Mouse (Mus musculus) kidney, embryonic 14.5 days (tissue): ENCODE data around the gene Hist2h2aa2. TPM values are rescaled to one million over a fixed set of nuclear protein-coding genes. Genes with fewer than 3 reads are reported as not detected.

ENCODE experiments used
- ATAC-seq: fragments of 200-750 bp; cut with Nextera tagmentation; 2 replicates; pipeline ENCODE4 v1.8.0; 2017; ENCODE audit warnings: moderate number of reproducible peaks, mild to moderate bottlenecking, moderate TSS enrichment, moderate library complexity; ENCODE audit not compliant: low FRiP score, low TSS enrichment
- H3K27ac ChIP-seq: fragments of 300-500 bp; sonication (generic); 2 replicates; pipeline ENCODE4 v1.5.1; 2014; ENCODE audit warnings: low read depth, mild to moderate bottlenecking, low read length, moderate library complexity, mixed read lengths
- H3K27me3 ChIP-seq: fragments of 300-500 bp; sonication (generic); 2 replicates; pipeline ENCODE4 v1.6.1; 2014; ENCODE audit warnings: mild to moderate bottlenecking, low read length; ENCODE audit not compliant: control insufficient read depth, insufficient read depth
- H3K36me3 ChIP-seq: fragments of 300-500 bp; sonication (generic); 2 replicates; pipeline ENCODE4 v1.6.1; 2014; ENCODE audit warnings: low read length, mixed read lengths; ENCODE audit not compliant: control insufficient read depth, insufficient read depth
- H3K4me1 ChIP-seq: fragments of 300-500 bp; sonication (generic); 2 replicates; pipeline ENCODE4 v1.6.1; 2014; ENCODE audit warnings: low read length, mixed read lengths; ENCODE audit not compliant: control insufficient read depth, insufficient read depth
- H3K4me2 ChIP-seq: fragments of 300-500 bp; sonication (generic); replicated peaks from 2 replicates; pipeline ENCODE4 v1.6.1; 2014; ENCODE audit warnings: low read depth, mild to moderate bottlenecking, low read length
- H3K4me3 ChIP-seq: fragments of 300-500 bp; sonication (generic); 2 replicates; pipeline ENCODE4 v1.5.1; 2014; ENCODE audit warnings: mild to moderate bottlenecking, low read length
- H3K9ac ChIP-seq: fragments of 300-500 bp; sonication (generic); 2 replicates; pipeline ENCODE4 v1.6.1; 2014; ENCODE audit warnings: low read depth, mild to moderate bottlenecking, low read length, moderate library complexity
- H3K9me3 ChIP-seq: fragments of 300-500 bp; sonication (generic); 2 replicates; pipeline ENCODE4 v1.6.1; 2016; ENCODE audit warnings: low read length; ENCODE audit not compliant: control insufficient read depth
- WGBS: fragments of 180-500 bp; shearing (Covaris S2); extraction: QIAGEN DNeasy Blood & Tissue Kit; methylation state at CpG from one replicate; pipeline ENCODE4 v1.1.7; 2014; 5-methylcytosine and 5-hydroxymethylcytosine counted together
- microRNA-seq: library from miRNA; unstranded; fragments of <30 nt; microRNA quantifications from one replicate; pipeline ENCODE4, GENCODE M21; 2016
- polyA plus RNA-seq: library from polyadenylated mRNA; unstranded; fragments of >200 nt; fragmentation: Nextera tagmentation; extraction: Ambion mirVana; gene quantifications from 2 replicates; pipeline ENCODE4 v1.2.1, GENCODE M21; 2014

Hist2h2aa2 gene
- polyA plus RNA-seq, 1 experiment from 2014 or later, result 33.3 TPM

GRCm38 (mm10) chr3:96197129-96197749, 42.8 kb downstream of the Hist2h2aa2 start:
- Histone ChIP-seq H3K9me3 (no peaks in the 10 kb centered on the region), H3K27ac (peak overlapping the region; percentile 90), H3K27me3 (no peaks in the 10 kb centered on the region), H3K4me3 (peak overlapping the region; percentile 55), H3K4me1 (peaks cover 5% of the 10 kb centered on the region), H3K36me3 (no peaks in the 10 kb centered on the region), H3K4me2 (peak overlapping the region; percentile 81), H3K9ac (peak overlapping the region; percentile 80)
- peak; percentile 93 for ATAC-seq
- WGBS, result under 1% methylated on average over 50 of the region's 50 CpGs

GRCm38 (mm10) chr3:96196437-96197128, 43.5 kb downstream of the Hist2h2aa2 start:
- H3K4me2 ChIP-seq, result peak overlapping the region; percentile 81
- H3K27me3 ChIP-seq, result no peaks in the 10 kb centered on the region
- WGBS, result 16% methylated on average over 27 of the region's 27 CpGs
- peak; percentile 53; the same call in 1 of the 2 replicates for ATAC-seq
- H3K9ac ChIP-seq, result peak overlapping the region; percentile 80
- no peaks in the 10 kb centered on the region for H3K36me3 ChIP-seq
- H3K27ac ChIP-seq, result peak overlapping the region; percentile 90
- H3K9me3 ChIP-seq, result no peaks in the 10 kb centered on the region
- H3K4me1 ChIP-seq, result peaks cover 5% of the 10 kb centered on the region
- peak overlapping the region; percentile 55 for H3K4me3 ChIP-seq

DNA sequence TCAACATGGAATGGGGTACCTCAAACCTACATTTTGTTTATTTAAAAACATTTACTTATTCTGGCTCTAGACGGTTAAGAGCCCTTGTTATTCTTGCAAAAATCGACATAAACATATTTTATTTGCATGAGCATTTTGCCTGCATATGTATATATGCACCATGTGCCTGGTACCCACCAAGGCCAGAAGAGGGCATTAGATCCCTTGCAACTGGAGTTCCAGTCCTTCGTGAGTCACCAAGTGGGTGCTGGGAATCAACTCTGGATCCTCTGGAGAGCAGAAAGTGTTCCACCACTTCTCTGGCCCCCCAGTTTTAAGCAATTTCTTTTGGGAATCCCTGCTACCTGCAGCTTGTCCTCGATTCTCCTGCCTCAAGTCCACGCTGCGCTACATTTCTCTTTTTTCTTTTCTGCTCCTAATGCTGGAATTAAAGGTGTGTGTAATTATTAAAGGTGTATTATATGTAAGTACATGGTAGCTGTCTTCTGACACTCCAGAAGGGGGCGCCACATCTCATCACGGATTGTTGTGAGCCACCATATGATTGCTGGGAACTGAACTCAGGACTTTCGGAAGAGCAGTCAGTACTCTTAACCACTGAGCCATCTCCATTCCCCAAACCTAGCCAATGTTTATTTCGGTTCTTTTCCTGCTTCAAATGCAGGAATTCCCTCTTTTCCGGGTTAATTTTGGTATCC, 44.3 kb downstream of the Hist2h2aa2 start:
- no peak overlapping the region for H3K4me2 ChIP-seq
- H3K9ac ChIP-seq, result no peak overlapping the region
- H3K27ac ChIP-seq, result no peak overlapping the region
- H3K4me1 ChIP-seq, result peaks cover 5% of the 10 kb centered on the region
- ATAC-seq, result no peak
- WGBS, result 92% methylated on average over 11 of the region's 11 CpGs
- no peak overlapping the region for H3K4me3 ChIP-seq
- H3K36me3 ChIP-seq, result no peaks in the 10 kb centered on the region
- H3K27me3 ChIP-seq, result no peaks in the 10 kb centered on the region
- H3K9me3 ChIP-seq, result no peaks in the 10 kb centered on the region

GRCm38 (mm10) chr3:96194966-96195365, 45.1 kb downstream of the Hist2h2aa2 start:
- no peaks in the 10 kb centered on the region for H3K9me3 ChIP-seq
- H3K27ac ChIP-seq, result no peak overlapping the region
- no peak for ATAC-seq
- WGBS, result 91% methylated on average over 10 of the region's 10 CpGs
- no peak overlapping the region for H3K4me2 ChIP-seq
- H3K9ac ChIP-seq, result no peak overlapping the region
- H3K4me1 ChIP-seq, result peaks cover 5% of the 10 kb centered on the region
- H3K36me3 ChIP-seq, result no peaks in the 10 kb centered on the region
- H3K27me3 ChIP-seq, result no peaks in the 10 kb centered on the region
- H3K4me3 ChIP-seq, result no peak overlapping the region

DNA sequence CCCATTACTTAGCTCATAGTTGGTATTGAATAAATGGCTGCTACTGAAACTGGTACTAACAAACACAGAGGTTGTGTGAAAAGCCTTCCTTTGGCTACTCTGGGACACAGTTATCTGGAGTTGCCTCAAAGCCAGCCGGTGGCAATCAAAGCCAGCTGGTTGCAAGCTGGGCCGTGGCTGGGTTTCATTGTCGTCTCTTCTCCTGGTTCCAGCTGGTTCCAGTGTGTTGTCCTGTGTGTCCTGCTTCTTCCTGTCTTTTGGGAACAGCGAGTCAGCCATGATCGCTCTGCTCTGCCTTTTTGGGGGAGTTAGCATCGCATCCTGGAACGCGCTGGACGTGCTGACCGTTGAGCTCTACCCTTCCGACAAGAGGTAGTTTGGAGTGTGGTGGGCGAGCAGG, 47.1 kb downstream of the Hist2h2aa2 start:
- H3K9ac ChIP-seq, result no peak overlapping the region
- H3K4me3 ChIP-seq, result no peak overlapping the region
- H3K4me1 ChIP-seq, result peaks cover 5% of the 10 kb centered on the region
- H3K9me3 ChIP-seq, result no peaks in the 10 kb centered on the region
- H3K4me2 ChIP-seq, result no peak overlapping the region
- H3K27ac ChIP-seq, result no peak overlapping the region
- 55% methylated on average over 12 of the region's 12 CpGs for WGBS
- ATAC-seq, result no peak
- no peaks in the 10 kb centered on the region for H3K27me3 ChIP-seq
- H3K36me3 ChIP-seq, result no peaks in the 10 kb centered on the region

Small RNA genes within 50 kb of the gene (microRNA-seq; reads per million reads assigned to microRNA genes)
- gene Gm44492 (0.84 reads per million), gene Gm47311 (not detected), gene Gm47313 (not detected)

Other genes starting within 250 kb of the Hist2h2aa2 start
- 39.3 and 48.0 TPM in 2 replicates for gene Plekho1, start 244.3 kb downstream of the Hist2h2aa2 start, polyA plus RNA-seq
- gene Vps45, start 181.8 kb downstream of the Hist2h2aa2 start, polyA plus RNA-seq, result 24.3 and 33.0 TPM in 2 replicates
- gene Otud7b, start 135.7 kb downstream of the Hist2h2aa2 start, polyA plus RNA-seq, result 9.4 and 18.1 TPM in 2 replicates
- gene Mtmr11, start 78.3 kb downstream of the Hist2h2aa2 start, polyA plus RNA-seq, result 14.0 and 22.6 TPM in 2 replicates
- 220 and 235 TPM in 2 replicates for gene Sf3b4, start 67.9 kb downstream of the Hist2h2aa2 start, polyA plus RNA-seq
- gene Sv2a, start 59.1 kb downstream of the Hist2h2aa2 start, polyA plus RNA-seq, result 2.2 and 3.3 TPM in 2 replicates
- gene Bola1, start 20.6 kb downstream of the Hist2h2aa2 start, polyA plus RNA-seq, result 65.0 and 70.9 TPM in 2 replicates
- gene Hist2h2ab, start 20.4 kb downstream of the Hist2h2aa2 start, polyA plus RNA-seq, result 2.2 and 2.4 TPM in 2 replicates
- gene Hist2h2ac, start 19.4 kb downstream of the Hist2h2aa2 start, polyA plus RNA-seq, result 11.3 and 17.1 TPM in 2 replicates
- 9.2 and 13.1 TPM in 2 replicates for gene Hist2h2be, start 19.2 kb downstream of the Hist2h2aa2 start, polyA plus RNA-seq
- gene Hist2h3c2, start 1.1 kb downstream of the Hist2h2aa2 start, polyA plus RNA-seq, result 5.4 and 6.9 TPM in 2 replicates
- 18.3 and 20.3 TPM in 2 replicates for gene Hist2h2aa1, start 5.2 kb upstream of the Hist2h2aa2 start, polyA plus RNA-seq
- 0.91 and 2.4 TPM in 2 replicates for gene Hist2h3c1, start 6.4 kb upstream of the Hist2h2aa2 start, polyA plus RNA-seq
- gene Hist2h4, start 23.0 kb upstream of the Hist2h2aa2 start, polyA plus RNA-seq, result 8.9 and 10.8 TPM in 2 replicates
- 72.6 and 85.9 TPM in 2 replicates for gene Hist2h3b, start 28.4 kb upstream of the Hist2h2aa2 start, polyA plus RNA-seq
- gene Hist2h2bb, start 29.5 kb upstream of the Hist2h2aa2 start, polyA plus RNA-seq, result 21.8 and 45.2 TPM in 2 replicates
- gene Fcgr1, start 53.7 kb upstream of the Hist2h2aa2 start, polyA plus RNA-seq, result 1.8 and 2.2 TPM in 2 replicates
- gene BC107364, start 212.0 kb upstream of the Hist2h2aa2 start, polyA plus RNA-seq, result 0.20 TPM in 1 of 2 replicates, not detected in the other